Mouse (Mus musculus) midbrain, embryonic 16.5 days (tissue): ENCODE measurements at regions not wholly inside any gene's neighbourhood (a gene's known extent, or its start where the extent isn't known, plus 50 kb on each side); places are given as distances from the start of the nearest gene placed in this dataset.
A peak's percentile ranks its signal among the peaks of the same experiment; 100 is the strongest.
"Not testable (repeated sequence)": the region's sequence is repeated elsewhere in the genome, so short reads cannot be mapped to it uniquely, and the experiment has no call there.

Source experiments
- ATAC-seq: fragments of 200-750 bp; cut with Nextera tagmentation; 2 replicates; pipeline ENCODE4 v1.8.0; 2017; ENCODE audit warnings: moderate TSS enrichment
- H3K27ac ChIP-seq: fragments of 300-500 bp; sonication (generic); 2 replicates; pipeline ENCODE4 v1.5.1; 2014; ENCODE audit warnings: mild to moderate bottlenecking, low read length, mixed read lengths
- H3K27me3 ChIP-seq: fragments of 300-500 bp; sonication (generic); 2 replicates; pipeline ENCODE4 v1.6.1; 2014; ENCODE audit warnings: low read depth, low read length, mixed read lengths; ENCODE audit not compliant: control insufficient read depth, insufficient read depth
- H3K36me3 ChIP-seq: fragments of 300-500 bp; sonication (generic); 2 replicates; pipeline ENCODE4 v1.6.1; 2014; ENCODE audit warnings: mild to moderate bottlenecking, low read length, moderate library complexity, mixed read lengths; ENCODE audit not compliant: control insufficient read depth, insufficient read depth
- H3K4me1 ChIP-seq: fragments of 300-500 bp; sonication (generic); 2 replicates; pipeline ENCODE4 v1.6.1; 2014; ENCODE audit warnings: mild to moderate bottlenecking, low read length, mixed read lengths; ENCODE audit not compliant: control insufficient read depth, insufficient read depth
- H3K4me2 ChIP-seq: fragments of 300-500 bp; sonication (generic); 2 replicates; pipeline ENCODE4 v1.6.1; 2014; ENCODE audit warnings: mild to moderate bottlenecking, low read length, mixed read lengths
- H3K4me3 ChIP-seq: fragments of 300-500 bp; sonication (generic); 2 replicates; pipeline ENCODE4 v1.5.1; 2014; ENCODE audit warnings: low read depth, mild to moderate bottlenecking, low read length, moderate library complexity, mixed read lengths
- H3K9ac ChIP-seq: fragments of 300-500 bp; sonication (generic); 2 replicates; pipeline ENCODE4 v1.6.1; 2014; ENCODE audit warnings: low read depth, low read length, mixed read lengths
- H3K9me3 ChIP-seq: fragments of 300-500 bp; sonication (generic); replicated peaks from 2 replicates; pipeline ENCODE4 v1.6.1; 2014; ENCODE audit warnings: mild to moderate bottlenecking, low read length, mixed read lengths; ENCODE audit not compliant: control insufficient read depth, poor library complexity, severe bottlenecking
- WGBS: fragments of 180-500 bp; shearing (Covaris S2); extraction: QIAGEN DNeasy Blood & Tissue Kit; methylation state at CpG from one replicate; pipeline ENCODE4 v1.1.7; 2014; 5-methylcytosine and 5-hydroxymethylcytosine counted together

GRCm38 (mm10) chrX:75734628-75735302, 140.2 kb downstream of the Pls3 start:
- H3K9ac ChIP-seq, H3K27me3 ChIP-seq, H3K9me3 ChIP-seq, H3K4me3 ChIP-seq, H3K4me1 ChIP-seq, H3K4me2 ChIP-seq, ATAC-seq, H3K27ac ChIP-seq, H3K36me3 ChIP-seq: not testable (repeated sequence)
- WGBS, result 83% methylated on average over 9 of the region's 13 CpGs

DNA sequence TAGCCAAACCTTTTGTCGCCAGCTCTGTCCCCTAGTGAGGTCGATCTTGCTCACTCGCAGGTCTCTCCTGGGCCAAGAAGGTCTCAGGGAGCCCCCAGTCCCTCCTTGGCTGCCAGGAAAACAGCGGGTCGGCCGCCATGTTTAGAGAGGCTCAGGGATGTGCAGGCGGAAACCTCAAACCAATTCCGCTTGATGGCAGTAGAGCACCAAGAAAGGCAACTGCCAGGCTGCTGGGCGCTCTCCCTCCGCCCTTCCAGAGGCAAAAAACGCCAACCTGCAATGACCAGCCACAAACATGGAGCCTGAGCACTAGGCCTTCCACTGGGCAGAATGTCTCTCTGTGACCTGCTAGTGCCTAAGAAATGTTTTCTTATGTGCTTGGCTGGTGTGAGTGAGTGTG, 141.3 kb downstream of the Pls3 start:
- not testable (repeated sequence) for H3K9me3 ChIP-seq, H3K27ac ChIP-seq, H3K4me1 ChIP-seq, H3K9ac ChIP-seq, H3K27me3 ChIP-seq, H3K4me2 ChIP-seq, H3K36me3 ChIP-seq, H3K4me3 ChIP-seq, ATAC-seq
- 66% methylated on average over 11 of the region's 11 CpGs for WGBS

- H3K9ac ChIP-seq, H3K4me1 ChIP-seq, H3K36me3 ChIP-seq, ATAC-seq, H3K4me3 ChIP-seq, H3K9me3 ChIP-seq, H3K27ac ChIP-seq, H3K27me3 ChIP-seq, H3K4me2 ChIP-seq: not testable (repeated sequence)
- WGBS, result 70% methylated on average over 12 of the region's 12 CpGs
These were observed 145.2 kb downstream of the Pls3 start for GRCm38 (mm10) chrX:75729791-75730190.

- Histone ChIP-seq H3K36me3 (no peaks in the 10 kb centered on the region), H3K27ac (no peak overlapping the region), H3K9me3 (no peaks in the 10 kb centered on the region), H3K4me2 (no peak overlapping the region), H3K27me3 (no peaks in the 10 kb centered on the region), H3K4me1 (no peaks in the 10 kb centered on the region), H3K9ac (no peak overlapping the region), H3K4me3 (no peak overlapping the region)
- WGBS, result 68% methylated on average over 3 of the region's 4 CpGs
- no peak for ATAC-seq
These were observed 146.5 kb downstream of the Pls3 start for GRCm38 (mm10) chrX:75728507-75728906.

DNA sequence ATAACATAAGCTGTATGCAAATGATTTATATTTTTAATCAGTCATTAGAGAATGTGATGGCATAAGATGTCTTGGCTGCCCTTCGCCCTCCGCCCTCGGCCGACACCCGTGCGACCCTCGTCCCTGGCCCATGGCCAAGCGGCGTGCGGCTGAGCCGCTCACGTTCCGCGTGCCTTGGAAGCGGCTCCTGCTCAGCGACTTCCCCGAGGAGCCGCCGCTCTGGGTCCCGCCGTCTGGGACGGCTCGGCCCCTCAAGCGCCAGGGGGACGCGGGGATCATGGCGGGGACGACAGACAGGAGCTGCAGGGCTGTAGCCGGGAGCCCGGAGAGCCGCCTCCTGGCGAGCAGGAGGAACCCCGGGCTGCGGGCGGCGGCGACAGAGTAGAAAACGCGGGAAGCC, 145.5 kb upstream of the Rab39b start:
- H3K9ac ChIP-seq, H3K36me3 ChIP-seq, ATAC-seq, H3K4me3 ChIP-seq, H3K27ac ChIP-seq, H3K4me1 ChIP-seq, H3K9me3 ChIP-seq, H3K27me3 ChIP-seq: not testable (repeated sequence)
- WGBS, result 71% methylated on average over 30 of the region's 39 CpGs
- H3K4me2 ChIP-seq, result peak overlapping the region; percentile 29

DNA sequence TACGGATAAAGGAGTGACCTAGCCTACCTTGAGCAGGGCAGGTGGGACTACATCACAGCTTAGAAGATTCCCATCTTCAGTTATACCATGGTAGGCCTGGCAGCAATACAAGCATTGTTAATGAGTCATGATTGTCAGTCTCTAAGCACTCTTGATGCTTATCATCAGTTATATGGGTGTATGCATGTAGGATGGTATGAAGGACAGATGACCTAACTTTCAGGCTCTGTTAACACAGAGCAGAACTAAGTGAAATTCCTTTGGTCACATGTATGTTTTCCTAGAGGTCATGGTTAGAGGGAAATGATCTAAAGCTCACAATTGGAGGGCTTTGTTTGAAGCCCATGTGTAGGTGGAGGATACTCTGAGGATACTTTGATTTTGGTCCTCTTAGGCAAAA, 121.9 kb upstream of the Rab39b start:
- Histone ChIP-seq H3K9me3 (peaks cover 6% of the 10 kb centered on the region; the same call in 1 of the 2 replicates), H3K27me3 (no peaks in the 10 kb centered on the region), H3K27ac (no peak overlapping the region), H3K4me3 (no peak overlapping the region), H3K4me1 (no peaks in the 10 kb centered on the region), H3K9ac (no peak overlapping the region), H3K36me3 (no peaks in the 10 kb centered on the region), H3K4me2 (no peak overlapping the region)
- ATAC-seq, result no peak
- 26% methylated on average over 1 of the region's 1 CpGs for WGBS

GRCm38 (mm10) chrX:75675271-75675670, 97.2 kb upstream of the Rab39b start:
- not testable (repeated sequence) for H3K4me3 ChIP-seq, ATAC-seq, H3K27ac ChIP-seq, H3K9ac ChIP-seq, H3K4me2 ChIP-seq, H3K9me3 ChIP-seq, H3K27me3 ChIP-seq, H3K36me3 ChIP-seq, H3K4me1 ChIP-seq
- 96% methylated on average over 8 of the region's 8 CpGs for WGBS

DNA sequence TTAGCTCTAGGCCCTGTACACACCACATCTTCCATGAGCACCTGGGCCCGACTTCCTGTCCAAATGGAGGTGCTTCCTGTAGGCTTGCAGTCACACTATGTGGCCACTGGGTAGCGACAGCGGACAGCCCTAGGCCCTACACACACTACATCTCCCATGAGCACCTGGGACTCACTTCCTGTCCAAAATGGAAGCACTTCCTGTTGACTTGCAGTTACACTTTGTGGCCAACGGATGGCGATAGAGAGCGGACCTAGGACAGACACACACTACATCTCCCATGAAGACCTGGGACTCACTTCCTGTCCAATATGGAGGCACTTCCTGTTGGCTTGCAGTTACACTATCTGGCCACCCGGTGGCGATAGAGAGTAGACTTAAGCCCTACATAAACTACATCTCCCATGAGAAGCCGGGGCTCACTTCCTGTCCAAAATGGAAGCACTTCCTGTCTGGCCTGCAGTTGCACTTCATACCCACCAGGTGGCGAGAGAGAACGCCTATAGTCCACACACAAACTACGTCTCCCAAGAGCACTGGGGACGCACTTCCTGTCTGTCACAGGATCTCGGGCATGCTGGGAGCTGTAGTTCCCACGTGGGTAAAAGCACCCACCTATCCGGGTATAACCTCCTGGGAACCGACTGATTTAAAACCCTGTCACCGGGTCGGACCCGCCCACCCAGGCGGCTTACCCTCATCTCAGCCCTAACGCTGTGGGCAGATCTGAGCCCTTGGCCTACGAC, 96.1 kb upstream of the Rab39b start:
- WGBS, result 8% methylated on average over 23 of the region's 23 CpGs
- peak; percentile 98 for ATAC-seq

GRCm38 (mm10) chrX:75673586-75673919, 95.5 kb upstream of the Rab39b start:
- H3K36me3 ChIP-seq, result no peaks in the 10 kb centered on the region
- H3K27me3 ChIP-seq, result no peaks in the 10 kb centered on the region
- peak overlapping the region; percentile 20 for H3K4me3 ChIP-seq
- H3K9me3 ChIP-seq, result no peaks in the 10 kb centered on the region
- peak overlapping the region; percentile 34; the same call in 1 of the 2 replicates for H3K9ac ChIP-seq
- ATAC-seq, result no peak; the same call in 1 of the 2 replicates
- no peak overlapping the region for H3K27ac ChIP-seq
- peak overlapping the region; percentile 42 for H3K4me2 ChIP-seq
- WGBS, result 49% methylated on average over 13 of the region's 13 CpGs
- H3K4me1 ChIP-seq, result no peaks in the 10 kb centered on the region

More for the DNA sequence above, 96.1 kb upstream of the Rab39b start:
- Histone ChIP-seq H3K4me3 (peak overlapping the region; percentile 38), H3K4me2 (peak overlapping the region; percentile 42), H3K9ac (no peak overlapping the region), H3K27me3 (no peaks in the 10 kb centered on the region), H3K27ac (no peak overlapping the region), H3K9me3 (no peaks in the 10 kb centered on the region), H3K4me1 (no peaks in the 10 kb centered on the region), H3K36me3 (no peaks in the 10 kb centered on the region)
